Mouse (Mus musculus) naive thymus-derived CD4-positive, alpha-beta T cell, adult 2 months (primary cell): ENCODE measurements around the gene Tnp1.

Experiments used
- DNase-seq: peaks from one replicate; pipeline ENCODE4 v3.0.0-alpha.2; 2011; ENCODE audit warnings: low read depth

Gene Tnp1

GRCm38 (mm10) chr1:73015731-73016130, at the start of gene Tnp1:
Gene Tnp1 (minus strand): TSS chr1:73015909.
- no peak for DNase-seq

- no peak for DNase-seq
These were observed 48.6 kb upstream of the Tnp1 start for GRCm38 (mm10) chr1:73064336-73064735.

GRCm38 (mm10) chr1:73061491-73062233, 46.0 kb upstream of the Tnp1 start:
- no peak for DNase-seq

GRCm38 (mm10) chr1:73060271-73060670, 44.6 kb upstream of the Tnp1 start:
- no peak for DNase-seq

GRCm38 (mm10) chr1:73056266-73057001, 40.7 kb upstream of the Tnp1 start:
- DNase-seq, result no peak

- no peak for DNase-seq
These were observed 40.1 kb upstream of the Tnp1 start for GRCm38 (mm10) chr1:73055820-73056219.

- no peak for DNase-seq
These were observed 39.5 kb upstream of the Tnp1 start for GRCm38 (mm10) chr1:73055206-73055605.

GRCm38 (mm10) chr1:73053545-73054326, 38.0 kb upstream of the Tnp1 start:
- DNase-seq, result no peak

- no peak for DNase-seq
These were observed 31.4 kb upstream of the Tnp1 start for GRCm38 (mm10) chr1:73046896-73047672.

GRCm38 (mm10) chr1:73045948-73046685, 30.4 kb upstream of the Tnp1 start:
- no peak for DNase-seq

GRCm38 (mm10) chr1:73043671-73044070, 28.0 kb upstream of the Tnp1 start:
- no peak for DNase-seq

GRCm38 (mm10) chr1:73040691-73041425, 25.1 kb upstream of the Tnp1 start:
- DNase-seq, result no peak

GRCm38 (mm10) chr1:73038532-73038931, 22.8 kb upstream of the Tnp1 start:
- DNase-seq, result no peak

GRCm38 (mm10) chr1:73036536-73036935, 20.8 kb upstream of the Tnp1 start:
- no peak for DNase-seq

- DNase-seq, result no peak
These were observed 20.0 kb upstream of the Tnp1 start for GRCm38 (mm10) chr1:73035726-73036125.

- no peak for DNase-seq
These were observed 16.8 kb upstream of the Tnp1 start for GRCm38 (mm10) chr1:73032491-73032890.

GRCm38 (mm10) chr1:73028741-73029140, 13.0 kb upstream of the Tnp1 start:
- DNase-seq, result no peak

- no peak for DNase-seq
These were observed 11.7 kb upstream of the Tnp1 start for GRCm38 (mm10) chr1:73027381-73027780.

GRCm38 (mm10) chr1:73026786-73027299, 11.1 kb upstream of the Tnp1 start:
- no peak for DNase-seq

GRCm38 (mm10) chr1:73026157-73026556, 10.4 kb upstream of the Tnp1 start:
- no peak for DNase-seq
